Mouse (Mus musculus) C2C12 (cell line): Measurements from ENCODE around the gene Egfl8.

Experiments used
- CEBPB ChIP-seq: IDR thresholded peaks from one replicate; pipeline ENCODE4 v1.6.1; 2011; ENCODE audit warnings: low read depth, mild to moderate bottlenecking, control low read depth, moderate library complexity
- CTCF ChIP-seq: IDR thresholded peaks from one replicate; pipeline ENCODE4 v1.5.1; 2011; ENCODE audit not compliant: control insufficient read depth, insufficient read depth, insufficient read length
- MAX ChIP-seq: IDR thresholded peaks from one replicate; pipeline ENCODE4 v1.6.1; 2011; ENCODE audit warnings: mild to moderate bottlenecking, control low read depth
- MYOD1 ChIP-seq: IDR thresholded peaks from one replicate; pipeline ENCODE4 v1.6.1; 2011; ENCODE audit warnings: low read depth; ENCODE audit not compliant: control insufficient read depth, insufficient read length
- MYOG ChIP-seq: IDR thresholded peaks from one replicate; pipeline ENCODE4 v1.6.1; 2011; ENCODE audit not compliant: control insufficient read depth, insufficient read length; ENCODE audit errors: extremely low read depth

GRCm38 (mm10) chr17:34591029-34591993 lies 24.5 kb downstream of the Egfl8 start, which contains the start of gene Pbx2:
- TF ChIP-seq CTCF (no peak), MYOD1 (no peak), MAX (no peak), CEBPB (no peak), MYOG (no peak)
